Mouse (Mus musculus): ENCODE measurements around the gene Polr2e.

The Polr2e gene

DNA sequence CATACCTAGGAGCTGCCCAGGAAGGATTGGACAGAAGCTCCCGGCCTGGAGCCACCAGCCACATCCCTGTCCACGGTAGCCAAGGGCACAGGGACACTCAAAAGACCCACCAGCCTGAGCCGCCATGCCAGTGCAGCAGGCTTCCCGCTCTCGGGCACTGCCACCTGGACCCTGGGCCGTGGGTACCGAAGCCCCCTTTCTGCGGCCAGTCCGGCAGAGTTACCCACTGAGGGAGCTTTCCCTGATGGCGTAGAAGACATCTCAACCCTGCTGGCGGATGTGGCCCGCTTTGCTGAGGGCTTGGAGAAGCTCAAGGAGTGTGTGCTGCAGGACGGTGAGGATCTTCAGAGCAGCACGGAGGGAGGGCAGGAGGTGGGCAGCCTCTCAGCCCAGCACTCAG, 21.8 kb downstream of the Polr2e start:
- no peak for DNase-seq (ENCODE audit: low read depth, low spot score)

GRCm38 (mm10) chr10:80017361-80017760, 22.2 kb downstream of the Polr2e start:
- DNase-seq (ENCODE audit: low read depth, low spot score) = no peak

GRCm38 (mm10) chr10:80016931-80017330, 22.7 kb downstream of the Polr2e start:
- no peak for DNase-seq (ENCODE audit: low read depth, low spot score)

GRCm38 (mm10) chr10:80016511-80016910, 23.1 kb downstream of the Polr2e start, which contains the start of gene Arhgap45:
TSS of gene Arhgap45 (plus strand) at chr10:80016653.
- no peak for DNase-seq (ENCODE audit: low read depth, low spot score)

DNA sequence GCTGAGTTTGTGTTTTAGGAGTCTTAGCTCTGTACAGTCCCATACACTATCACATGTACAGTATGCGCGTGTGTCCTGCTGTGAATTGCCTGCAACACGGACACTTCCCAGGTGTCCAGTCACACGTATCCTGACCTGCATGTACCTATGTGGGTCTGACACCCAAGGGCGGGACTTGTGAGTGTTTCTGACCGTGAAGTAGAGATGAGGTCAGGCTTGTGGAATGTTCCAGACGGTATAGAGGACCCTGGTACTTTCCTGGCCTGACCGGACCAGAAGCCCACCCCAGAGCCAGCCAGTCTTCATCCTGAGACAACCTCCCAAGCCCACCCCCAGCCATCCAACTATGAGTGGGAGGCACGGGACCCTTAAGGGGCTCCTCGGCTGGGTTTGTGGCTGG, 24.0 kb downstream of the Polr2e start:
- no peak for DNase-seq (ENCODE audit: low read depth, low spot score)

GRCm38 (mm10) chr10:80014484-80015290, 24.9 kb downstream of the Polr2e start:
- peak; percentile 60 for DNase-seq (ENCODE audit: low read depth, low spot score)

GRCm38 (mm10) chr10:80013609-80014008, 26.0 kb downstream of the Polr2e start:
- DNase-seq (ENCODE audit: low read depth, low spot score) = no peak

- DNase-seq (ENCODE audit: low read depth, low spot score) = no peak
These were observed 27.9 kb downstream of the Polr2e start for GRCm38 (mm10) chr10:80011740-80012139.

DNA sequence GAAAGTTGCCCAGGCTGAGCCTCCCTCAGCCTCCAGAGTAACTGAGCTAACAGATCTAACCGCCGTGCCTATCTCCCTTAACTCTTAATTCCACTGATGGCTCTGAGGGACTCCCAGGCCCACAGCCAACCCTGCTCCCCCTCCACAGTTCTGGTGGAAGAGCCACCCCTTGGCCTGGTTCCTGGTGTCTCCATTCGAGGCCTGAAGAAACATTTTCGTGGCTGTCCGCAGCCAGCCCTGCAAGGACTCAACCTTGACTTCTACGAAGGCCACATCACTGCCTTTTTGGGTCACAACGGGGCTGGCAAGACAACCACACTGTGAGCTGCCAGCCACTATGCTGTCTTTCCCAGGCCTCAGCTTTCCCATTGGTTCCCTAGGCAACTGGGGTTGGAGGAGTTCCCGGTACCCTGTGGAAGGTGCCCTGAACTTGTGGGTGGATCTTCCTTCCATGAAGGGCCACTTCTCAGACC, 35.3 kb downstream of the Polr2e start:
- DNase-seq (ENCODE audit: low read depth, low spot score) = no peak

DNA sequence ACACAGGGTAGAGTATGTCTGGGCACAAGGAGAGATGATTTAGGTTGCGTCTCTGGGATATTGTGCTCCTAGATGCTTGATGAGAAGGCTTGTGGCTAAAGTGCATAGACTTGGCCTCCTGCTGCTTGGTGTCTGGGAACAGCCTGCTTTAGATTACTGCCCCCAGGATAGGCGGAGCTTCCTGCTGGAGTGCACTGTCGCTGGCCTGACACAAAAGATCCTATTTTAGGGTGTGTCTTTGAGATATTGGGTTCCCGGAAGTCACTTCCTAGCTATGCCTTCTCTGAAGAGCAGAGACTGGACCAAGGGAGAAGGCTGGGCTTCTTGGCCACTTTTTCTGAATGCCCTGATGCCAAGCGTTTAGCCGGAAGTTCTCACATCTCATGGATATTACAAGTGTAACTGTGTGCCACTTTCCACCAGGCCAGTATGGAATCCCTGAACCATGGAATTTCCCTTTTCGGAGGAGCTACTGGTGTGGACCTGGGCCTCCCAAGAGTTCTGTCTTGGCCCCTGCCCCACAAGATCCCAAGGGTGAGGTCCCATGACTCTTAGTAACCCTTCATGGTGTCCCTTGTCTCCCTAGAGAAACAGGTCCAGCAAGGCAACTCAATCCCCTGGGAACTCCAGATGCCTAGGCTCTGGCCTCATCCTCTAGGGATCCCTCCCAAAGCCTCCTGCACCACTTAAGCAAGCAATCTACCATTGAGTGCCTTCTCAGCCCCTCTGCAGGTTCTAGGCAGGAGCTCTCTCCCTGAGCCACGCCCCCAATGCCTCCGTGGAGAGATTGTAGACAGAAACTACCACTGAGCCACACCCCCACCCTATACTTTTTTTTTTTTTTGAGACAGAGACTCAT, 36.0 kb downstream of the Polr2e start:
- DNase-seq (ENCODE audit: low read depth, low spot score) = no peak

DNA sequence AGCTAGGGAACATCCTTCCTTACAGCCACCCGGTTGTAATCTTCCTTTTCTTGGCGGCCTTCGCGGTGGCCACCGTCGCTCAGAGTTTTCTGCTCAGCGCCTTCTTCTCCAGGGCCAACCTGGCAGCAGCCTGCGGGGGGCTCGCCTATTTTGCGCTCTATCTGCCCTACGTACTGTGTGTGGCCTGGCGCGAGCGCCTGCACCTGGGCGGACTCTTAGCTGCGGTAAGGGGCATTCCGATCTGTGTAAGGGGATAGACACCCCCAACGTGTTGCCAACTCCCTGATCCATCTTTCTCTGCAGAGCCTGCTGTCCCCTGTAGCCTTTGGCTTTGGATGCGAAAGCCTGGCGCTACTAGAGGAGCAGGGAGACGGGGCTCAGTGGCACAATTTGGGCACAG, 36.8 kb downstream of the Polr2e start:
- DNase-seq (ENCODE audit: low read depth, low spot score) = no peak

DNA sequence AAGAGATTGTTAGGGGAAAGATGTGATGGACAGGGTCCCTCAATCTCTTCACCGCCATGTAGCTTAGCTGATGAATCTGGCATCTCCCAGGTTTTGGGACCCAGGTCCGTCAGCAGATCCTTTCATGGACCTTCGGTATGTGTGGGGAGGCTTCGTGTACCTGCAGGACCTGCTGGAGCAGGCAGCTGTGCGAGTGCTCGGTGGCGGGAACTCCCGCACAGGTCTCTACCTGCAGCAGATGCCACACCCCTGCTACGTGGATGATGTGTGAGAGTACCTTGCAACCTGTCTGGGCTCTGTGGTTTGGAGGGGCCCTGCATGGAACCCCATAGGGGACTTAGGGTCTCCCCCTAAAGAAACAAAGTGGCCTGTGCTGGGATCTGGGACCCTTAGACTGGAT, 37.6 kb downstream of the Polr2e start:
- no peak for DNase-seq (ENCODE audit: low read depth, low spot score)

- no peak for DNase-seq (ENCODE audit: low read depth, low spot score)
These were observed 41.8 kb downstream of the Polr2e start for GRCm38 (mm10) chr10:79997819-79998218.

GRCm38 (mm10) chr10:79997034-79997760, 42.4 kb downstream of the Polr2e start:
- peak; percentile 84 for DNase-seq (ENCODE audit: low read depth, low spot score)

DNA sequence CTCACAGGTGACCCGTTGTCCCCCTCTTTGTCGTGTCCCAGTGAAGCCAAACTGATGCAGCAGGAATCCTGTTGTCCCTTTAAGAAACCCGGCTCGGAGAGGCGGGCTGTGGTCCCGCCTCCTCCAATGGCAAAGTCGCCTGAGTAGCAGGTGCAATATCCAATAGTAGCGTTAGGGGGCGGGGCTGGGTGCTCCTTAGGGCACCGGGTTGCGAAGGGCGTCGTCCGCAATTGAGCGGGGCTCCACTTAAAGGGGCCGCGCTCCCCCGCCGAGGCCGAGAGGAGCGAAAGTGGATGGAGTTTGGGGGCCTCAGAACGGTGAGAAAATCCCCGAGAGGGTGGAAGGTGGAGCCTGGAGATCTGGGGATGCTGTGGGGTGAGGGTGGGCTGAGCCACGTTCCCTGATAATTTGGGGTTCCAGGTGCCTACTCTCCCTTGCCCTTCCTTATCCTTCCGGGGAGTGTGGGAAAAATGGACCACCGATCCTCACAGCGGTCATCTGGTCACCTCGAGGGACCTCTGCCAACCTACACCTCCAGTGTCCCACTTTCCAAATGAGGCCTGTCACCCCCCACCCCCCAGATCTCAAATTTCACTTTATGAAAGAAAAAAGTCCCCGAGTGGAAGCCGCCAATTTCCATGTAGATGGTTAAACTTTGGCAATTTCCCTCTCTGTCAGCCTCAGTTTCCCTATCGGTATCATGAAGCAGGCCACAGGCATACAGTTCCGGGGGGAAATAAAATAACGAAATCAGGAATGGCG, 43.1 kb downstream of the Polr2e start, which contains the start of gene Abca7:
Abca7 (plus strand) TSS at position 223 of the 762 bp plus-strand sequence.
- peak; percentile 96 for DNase-seq (ENCODE audit: low read depth, low spot score)

GRCm38 (mm10) chr10:79995636-79996035, 44.0 kb downstream of the Polr2e start:
- DNase-seq (ENCODE audit: low read depth, low spot score) = peak; percentile 37

GRCm38 (mm10) chr10:79994397-79995115, 45.0 kb downstream of the Polr2e start:
- DNase-seq (ENCODE audit: low read depth, low spot score) = no peak

GRCm38 (mm10) chr10:79991548-79991947, 48.0 kb downstream of the Polr2e start:
- DNase-seq (ENCODE audit: low read depth, low spot score) = no peak

DNA sequence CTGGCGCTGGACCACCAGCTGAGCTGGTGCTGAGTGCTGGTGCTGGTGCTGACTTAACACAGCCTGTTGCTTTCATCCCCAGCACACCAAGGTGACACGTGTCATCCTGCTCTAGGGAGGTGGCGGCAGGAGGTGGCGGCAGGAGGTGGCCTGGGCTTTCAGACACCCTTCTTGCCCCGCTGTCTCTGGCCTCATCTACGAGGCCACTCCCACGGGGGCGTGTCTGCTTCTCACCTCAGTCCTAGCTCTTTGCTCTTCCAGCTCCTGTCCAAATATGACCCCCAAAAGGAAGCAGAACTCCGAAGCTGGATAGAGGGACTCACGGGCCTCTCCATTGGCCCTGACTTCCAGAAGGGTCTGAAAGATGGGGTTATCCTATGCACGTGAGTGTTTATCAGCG, 48.5 kb downstream of the Polr2e start:
- DNase-seq (ENCODE audit: low read depth, low spot score) = peak; percentile 20

DNA sequence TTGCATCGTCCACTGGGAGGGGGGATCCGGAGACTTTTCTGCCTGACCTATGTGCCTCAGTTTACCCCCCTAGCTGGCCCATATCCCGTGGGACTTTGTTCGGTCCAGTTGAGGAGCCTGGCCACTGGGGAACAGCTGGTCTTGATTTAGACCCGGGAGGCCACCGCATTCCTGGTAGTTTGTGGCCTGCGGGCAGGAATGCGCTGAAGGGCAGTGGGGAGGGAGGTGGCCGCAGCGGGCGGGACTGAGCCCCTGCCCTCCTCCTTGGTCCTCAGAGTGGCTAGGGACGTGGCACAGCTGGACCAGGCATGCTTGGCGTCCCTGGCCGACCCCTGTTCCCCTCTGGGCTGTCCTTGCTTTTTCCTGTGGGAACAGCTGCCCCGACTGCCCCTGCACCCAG, 49.7 kb downstream of the Polr2e start:
- DNase-seq (ENCODE audit: low read depth, low spot score) = peak; percentile 92
